ENCODE assay signal across 7 mouse cellular contexts in the genomic region with DNA sequence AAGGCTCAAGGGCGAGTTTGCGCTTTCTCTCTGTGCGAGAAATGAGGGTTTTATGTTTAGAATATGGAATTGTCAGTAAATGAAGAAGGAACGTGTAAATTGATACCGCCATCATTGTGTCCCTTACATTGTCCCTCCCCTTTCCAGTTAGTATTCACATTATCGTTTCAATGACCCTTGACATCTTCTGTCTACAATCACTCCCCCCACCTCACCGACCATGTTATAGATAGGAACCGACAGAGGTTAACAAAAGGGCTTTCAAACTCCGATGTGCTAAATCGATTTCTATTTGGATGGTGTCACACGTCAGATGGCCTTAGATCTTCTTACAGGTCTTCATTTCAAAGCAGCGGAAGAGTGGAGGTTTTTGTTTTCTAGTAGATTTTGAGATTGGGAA. TPM values are rescaled to one million over a fixed set of nuclear protein-coding genes. Genes with fewer than 3 reads are reported as not detected.
A peak's percentile ranks its signal among the peaks of the same experiment; 100 is the strongest.
DNase-seq lines count a peak whose midpoint lies in the region; ATAC-seq lines count a peak whose summit lies in the region.

No protein-coding gene starts in this region.

- peak overlapping the region; percentile 83 for H3K4me2 ChIP-seq in lung, embryonic 16.5 days (ENCODE audit: low read depth, low read length)
- peak overlapping the region; percentile 76 for H3K4me2 ChIP-seq in limb, embryonic 11.5 days (ENCODE audit: low read depth, severe bottlenecking)

- no peaks in the 10 kb centered on the region for H3K9me3 ChIP-seq in lung, embryonic 16.5 days (ENCODE audit: control insufficient read depth, low read length)
- H3K9me3 ChIP-seq in embryonic facial prominence, embryonic 10.5 days = no peaks in the 10 kb centered on the region
- H3K9me3 ChIP-seq in limb, embryonic 11.5 days (ENCODE audit: control insufficient read depth, low read length) = no peaks in the 10 kb centered on the region

- H3K4me1 ChIP-seq in lung, embryonic 16.5 days (replicated peaks; ENCODE audit: control insufficient read depth, insufficient read depth, low read length) = peaks cover 8% of the 10 kb centered on the region; the same call in 1 of the 2 replicates
- H3K4me1 ChIP-seq in embryonic facial prominence, embryonic 10.5 days = peaks cover 28% of the 10 kb centered on the region
- H3K4me1 ChIP-seq in limb, embryonic 11.5 days (ENCODE audit: control insufficient read depth, insufficient read depth, low read length) = no peaks in the 10 kb centered on the region

- WGBS in lung, embryonic 16.5 days = 2% methylated on average over 12 of the region's 12 CpGs
- WGBS in embryonic facial prominence, embryonic 10.5 days = 5% methylated on average over 12 of the region's 12 CpGs
- 13% methylated on average over 12 of the region's 12 CpGs for WGBS in limb, embryonic 11.5 days

- H3K4me3 ChIP-seq in lung, embryonic 16.5 days (ENCODE audit: low read length) = peak overlapping the region; percentile 68
- H3K4me3 ChIP-seq in embryonic facial prominence, embryonic 10.5 days = peak overlapping the region; percentile 77
- H3K4me3 ChIP-seq in limb, embryonic 11.5 days (ENCODE audit: low read depth, low read length) = peak overlapping the region; percentile 79

- peak overlapping the region; percentile 93 for H3K9ac ChIP-seq in lung, embryonic 16.5 days (ENCODE audit: low read length)
- H3K9ac ChIP-seq in limb, embryonic 11.5 days (ENCODE audit: low read length) = peak overlapping the region; percentile 95

- peak; percentile 12; the same call in 1 of the 2 replicates for ATAC-seq in lung, embryonic 16.5 days (ENCODE audit: low read depth)
- no peak for ATAC-seq in limb, embryonic 11.5 days (ENCODE audit: insufficient number of reproducible peaks, low FRiP score, low TSS enrichment, low read depth)

- no peak for DNase-seq in lung, adult 18-20 months
- peak; percentile 23 for DNase-seq in embryonic facial prominence, embryonic 10.5 days (ENCODE audit: low spot score)
- no peak for DNase-seq in limb, embryonic 11.5 days (ENCODE audit: low spot score)
- DNase-seq in retina, embryonic 14.5 days (ENCODE audit: low spot score) = peak; percentile 58
- no peak for DNase-seq in layer of hippocampus, adult 9-10 months (ENCODE audit: low spot score)
- DNase-seq in thymus, adult 18-20 months = no peak

- H3K27me3 ChIP-seq in lung, embryonic 16.5 days (ENCODE audit: control insufficient read depth, insufficient read depth, low read depth, low read length) = no peaks in the 10 kb centered on the region
- no peaks in the 10 kb centered on the region for H3K27me3 ChIP-seq in embryonic facial prominence, embryonic 10.5 days (replicated peaks; ENCODE audit: low read depth, poor library complexity, severe bottlenecking)
- no peaks in the 10 kb centered on the region for H3K27me3 ChIP-seq in limb, embryonic 11.5 days (ENCODE audit: control insufficient read depth, insufficient read depth, low read length)

- H3K27ac ChIP-seq in lung, embryonic 16.5 days (ENCODE audit: low read length) = peak overlapping the region; percentile 97
- peak overlapping the region; percentile 97 for H3K27ac ChIP-seq in embryonic facial prominence, embryonic 10.5 days (replicated peaks)
- peak overlapping the region; percentile 91 for H3K27ac ChIP-seq in limb, embryonic 11.5 days (replicated peaks; ENCODE audit: low read depth, low read length)

- H3K36me3 ChIP-seq in lung, embryonic 16.5 days (ENCODE audit: control insufficient read depth, insufficient read depth, low read length) = no peaks in the 10 kb centered on the region
- peaks cover 24% of the 10 kb centered on the region for H3K36me3 ChIP-seq in embryonic facial prominence, embryonic 10.5 days (replicated peaks)
- H3K36me3 ChIP-seq in limb, embryonic 11.5 days (ENCODE audit: control insufficient read depth, insufficient read depth, low read length) = no peaks in the 10 kb centered on the region; the same call in 1 of the 2 replicates

RNA-seq across cellular contexts. Expression of gene Zfp60, which starts 0.8 kb away (rescaled TPM):
- 31.8 and 34.2 TPM in 2 replicates for polyA plus RNA-seq in lung, embryonic 16.5 days (2015; fragmentation: Nextera tagmentation; extraction: Ambion mirVana)
- 57.1 and 58.6 TPM in 2 replicates for polyA plus RNA-seq in embryonic facial prominence, embryonic 10.5 days (2016; fragmentation: Nextera tagmentation; extraction: Ambion mirVana)
- polyA plus RNA-seq in limb, embryonic 11.5 days (2014; fragmentation: Nextera tagmentation; extraction: Ambion mirVana) = 45.6 and 49.9 TPM in 2 replicates

RNA-seq across cellular contexts. Expression of gene Zfp607b, which starts 42.8 kb away (rescaled TPM):
- 4.4 and 6.4 TPM in 2 replicates for polyA plus RNA-seq in lung, embryonic 16.5 days (2015; fragmentation: Nextera tagmentation; extraction: Ambion mirVana)
- 4.9 and 5.0 TPM in 2 replicates for polyA plus RNA-seq in embryonic facial prominence, embryonic 10.5 days (2016; fragmentation: Nextera tagmentation; extraction: Ambion mirVana)
- 2.8 and 3.1 TPM in 2 replicates for polyA plus RNA-seq in limb, embryonic 11.5 days (2014; fragmentation: Nextera tagmentation; extraction: Ambion mirVana)

RNA-seq across cellular contexts. Expression of gene Map3k10, which starts 57.5 kb away (rescaled TPM):
- 4.6 and 5.0 TPM in 2 replicates for polyA plus RNA-seq in lung, embryonic 16.5 days (2015; fragmentation: Nextera tagmentation; extraction: Ambion mirVana)
- 9.0 and 9.2 TPM in 2 replicates for polyA plus RNA-seq in embryonic facial prominence, embryonic 10.5 days (2016; fragmentation: Nextera tagmentation; extraction: Ambion mirVana)
- 6.8 and 8.6 TPM in 2 replicates for polyA plus RNA-seq in limb, embryonic 11.5 days (2014; fragmentation: Nextera tagmentation; extraction: Ambion mirVana)

Comparison
In these comparisons a context has a peak if more than half of its experiments do, and no peak if none do; other contexts are left out.
1. DNase-seq: peak in embryonic facial prominence, embryonic 10.5 days (single experiment) and retina, embryonic 14.5 days (single experiment); none in lung, adult 18-20 months (0 of 2), limb, embryonic 11.5 days (single experiment), layer of hippocampus, adult 9-10 months (single experiment) and thymus, adult 18-20 months (0 of 2).
2. Peak in every context shown above with its lines, with median percentiles within 50 percentile points of each other: H3K27ac ChIP-seq and H3K4me3 ChIP-seq.